Mouse (Mus musculus) cerebral cortex, adult 2 months (tissue): ENCODE measurements around the gene Ciao2b.

Experiments used
- WGBS: fragments of 180-500 bp; shearing (Covaris S2); methylation state at CpG from one replicate; pipeline ENCODE4 v1.1.7; 2018; 5-methylcytosine and 5-hydroxymethylcytosine counted together

Gene Ciao2b

DNA sequence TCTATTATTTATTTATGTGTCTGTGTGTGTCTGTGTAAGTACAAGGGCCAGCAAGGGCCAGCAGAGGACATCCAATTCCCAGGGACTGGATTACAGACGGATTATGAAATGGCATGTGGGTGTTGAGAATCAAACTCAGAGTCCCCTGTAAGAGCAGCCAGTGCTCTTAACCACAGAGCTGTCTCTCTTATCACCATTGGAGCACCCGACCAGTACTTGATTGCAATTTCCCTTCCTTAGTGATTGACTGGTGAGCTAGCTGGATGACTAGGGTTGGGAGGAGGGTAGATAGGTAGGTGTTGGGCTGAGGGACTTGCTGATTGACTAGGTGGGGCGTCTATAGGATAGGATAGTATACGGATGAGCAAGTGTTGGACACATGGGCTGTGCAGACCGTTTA is 21.0 kb downstream of the Ciao2b start:
- WGBS, result 84% methylated on average over 5 of the region's 5 CpGs

- WGBS, result 80% methylated on average over 4 of the region's 4 CpGs
Measured at GRCm38 (mm10) chr8:104613119-104613518, 28.6 kb downstream of the Ciao2b start.

- WGBS, result 73% methylated on average over 4 of the region's 4 CpGs
Measured at GRCm38 (mm10) chr8:104611613-104612012, 30.2 kb downstream of the Ciao2b start.

- 83% methylated on average over 12 of the region's 12 CpGs for WGBS
Measured at GRCm38 (mm10) chr8:104610185-104610766, 31.5 kb downstream of the Ciao2b start.

- WGBS, result 53% methylated on average over 8 of the region's 8 CpGs
Measured at GRCm38 (mm10) chr8:104609222-104609621, 32.5 kb downstream of the Ciao2b start.

DNA sequence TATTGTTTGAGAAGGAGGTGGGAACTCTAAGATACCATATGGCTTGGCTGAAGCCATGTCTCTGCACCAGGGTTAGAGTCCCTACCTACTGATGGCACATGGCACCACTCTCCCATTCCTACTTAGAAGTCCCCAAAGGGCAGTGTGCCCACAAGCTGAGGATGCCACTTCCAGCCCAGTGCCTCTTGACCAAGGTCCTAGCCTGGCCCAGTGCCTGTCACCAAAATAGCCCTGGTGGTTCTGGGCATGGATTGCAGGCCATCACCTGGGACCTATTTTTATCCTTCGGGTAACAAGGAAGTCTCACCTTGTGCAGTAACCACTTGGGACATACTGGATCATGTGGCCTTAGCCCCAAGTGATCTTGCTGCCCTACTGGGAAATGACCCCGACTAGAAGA is 33.8 kb downstream of the Ciao2b start:
- 84% methylated on average over 2 of the region's 2 CpGs for WGBS

GRCm38 (mm10) chr8:104606329-104606728 is 35.4 kb downstream of the Ciao2b start:
- 48% methylated on average over 6 of the region's 6 CpGs for WGBS

- WGBS, result 66% methylated on average over 4 of the region's 4 CpGs
Measured at GRCm38 (mm10) chr8:104603245-104603593, 38.5 kb downstream of the Ciao2b start.

GRCm38 (mm10) chr8:104602468-104603244 is 39.1 kb downstream of the Ciao2b start:
- 19% methylated on average over 21 of the region's 21 CpGs for WGBS

- 2% methylated on average over 12 of the region's 12 CpGs for WGBS
Measured at GRCm38 (mm10) chr8:104601941-104602371, 39.8 kb downstream of the Ciao2b start.

DNA sequence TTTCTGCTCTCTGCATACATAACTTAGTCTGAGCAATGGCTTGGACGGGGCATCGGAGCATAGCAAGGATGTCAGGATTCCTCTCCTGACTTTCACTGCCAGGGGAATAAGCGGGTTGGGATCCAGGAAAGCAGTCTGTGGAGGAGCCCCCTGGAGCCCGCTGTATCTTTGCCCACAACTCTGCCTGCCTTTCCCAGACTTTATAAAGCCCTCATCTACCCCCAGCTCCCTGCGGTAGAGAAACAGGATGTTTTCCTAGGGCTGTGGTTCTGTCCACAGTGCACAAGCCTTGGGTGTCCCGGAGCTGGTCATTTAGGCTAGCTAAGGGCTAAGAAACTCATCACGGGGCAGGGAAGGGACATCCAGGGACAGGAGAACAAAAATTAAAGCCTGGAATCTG is 40.4 kb downstream of the Ciao2b start:
- 53% methylated on average over 7 of the region's 7 CpGs for WGBS

DNA sequence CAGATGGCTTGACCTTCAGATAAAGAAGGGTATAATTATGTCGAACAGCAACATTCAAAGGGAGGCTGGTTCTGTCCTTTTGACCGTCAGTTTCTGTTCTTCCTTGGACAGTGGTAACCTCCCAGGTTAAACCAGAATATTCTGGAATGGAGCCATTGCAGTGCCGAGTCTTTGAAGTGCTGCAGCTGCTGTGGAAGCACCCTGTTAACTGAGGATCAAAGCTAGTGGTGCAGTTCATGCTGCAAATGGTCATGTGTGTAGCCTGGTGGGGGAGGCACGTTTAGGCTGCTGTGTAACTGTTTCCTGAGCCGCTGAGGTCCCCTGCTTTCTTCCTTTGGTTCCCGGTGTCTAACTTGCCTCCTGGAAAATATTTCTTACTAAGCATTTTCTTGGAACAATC is 43.3 kb downstream of the Ciao2b start:
- 59% methylated on average over 6 of the region's 6 CpGs for WGBS

DNA sequence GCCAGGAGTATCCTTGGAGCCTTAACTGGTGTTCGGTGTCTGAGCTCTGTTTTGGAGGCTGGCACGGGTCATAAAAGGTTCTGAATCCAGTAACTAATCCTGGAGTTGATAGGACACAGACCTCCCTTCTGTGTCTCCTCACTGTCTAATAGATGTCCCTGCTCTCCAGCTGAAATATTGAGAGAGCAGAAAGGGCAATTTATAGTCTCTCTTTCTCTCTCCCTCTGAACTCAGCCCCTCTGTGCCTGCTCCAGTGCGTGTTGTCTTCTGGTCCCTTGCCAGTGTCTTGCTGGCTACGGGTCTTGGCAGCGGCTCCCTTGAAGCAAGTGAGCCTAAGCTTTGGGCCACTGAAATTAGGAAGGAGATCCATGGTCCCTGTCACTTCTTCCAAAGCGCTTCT is 44.1 kb downstream of the Ciao2b start:
- 68% methylated on average over 6 of the region's 6 CpGs for WGBS

- 82% methylated on average over 21 of the region's 21 CpGs for WGBS
Measured at GRCm38 (mm10) chr8:104595773-104596536, 45.8 kb downstream of the Ciao2b start.

DNA sequence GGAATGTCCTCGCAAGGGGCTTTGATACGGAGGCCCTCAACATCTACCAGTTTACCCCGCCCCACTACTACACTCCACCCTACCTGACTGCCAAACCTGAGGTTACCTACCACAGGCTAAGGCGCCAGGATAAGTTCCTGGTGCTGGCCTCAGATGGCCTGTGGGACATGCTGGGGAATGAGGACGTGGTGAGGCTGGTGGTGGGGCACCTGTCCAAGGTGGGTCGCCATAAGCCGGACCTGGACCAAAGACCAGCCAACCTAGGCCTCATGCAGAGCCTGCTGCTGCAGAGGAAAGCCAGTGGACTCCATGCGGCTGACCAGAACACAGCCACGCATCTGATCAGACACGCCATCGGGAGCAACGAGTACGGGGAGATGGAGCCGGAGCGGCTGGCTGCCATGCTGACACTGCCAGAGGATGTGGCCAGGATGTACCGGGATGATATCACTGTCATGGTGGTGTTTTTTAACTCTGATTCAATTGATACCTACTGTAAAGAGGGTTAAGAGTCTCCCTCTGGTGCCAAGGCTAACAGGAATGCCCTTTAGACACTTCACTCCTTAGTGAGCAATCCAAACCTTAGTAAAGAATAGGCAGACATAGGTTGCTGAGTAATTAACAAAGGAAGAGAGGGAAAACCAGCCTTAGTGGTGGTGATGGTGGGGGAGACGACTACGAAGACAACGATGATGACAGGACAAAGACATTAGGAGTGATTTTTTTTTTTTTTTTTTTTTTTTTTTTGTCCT is 47.0 kb downstream of the Ciao2b start:
- WGBS, result 95% methylated on average over 19 of the region's 19 CpGs

- WGBS, result 97% methylated on average over 31 of the region's 31 CpGs
Measured at GRCm38 (mm10) chr8:104593536-104594325, 48.0 kb downstream of the Ciao2b start.

GRCm38 (mm10) chr8:104592566-104592965 is 49.2 kb downstream of the Ciao2b start:
- WGBS, result 79% methylated on average over 6 of the region's 6 CpGs

GRCm38 (mm10) chr8:104591856-104592255 is 49.9 kb downstream of the Ciao2b start:
- WGBS, result 3% methylated on average over 9 of the region's 9 CpGs

- WGBS, result under 1% methylated on average over 44 of the region's 44 CpGs
Measured at GRCm38 (mm10) chr8:104591133-104591834, 50.5 kb downstream of the Ciao2b start, which contains the start of gene Pdp2. TSS of gene Pdp2 (plus strand) at chr8:104591451.

- 96% methylated on average over 3 of the region's 3 CpGs for WGBS
Measured at GRCm38 (mm10) chr8:104590284-104590683, 51.5 kb downstream of the Ciao2b start.
